Mouse (Mus musculus) cerebellum, adult 9-11 months (tissue): ENCODE measurements around the gene Stip1.
"Not testable (repeated sequence)": the region's sequence is repeated elsewhere in the genome, so short reads cannot be mapped to it uniquely, and the experiment has no call there.

Experiments used
- DNase-seq: peaks from one replicate; pipeline ENCODE4 v3.0.0; 2022

The Stip1 gene

GRCm38 (mm10) chr19:7039841-7040636 lies at the start of gene Stip1:
Gene Stip1, minus strand, starts transcription at chr19:7039967.
- peak; percentile 100 for DNase-seq

DNA sequence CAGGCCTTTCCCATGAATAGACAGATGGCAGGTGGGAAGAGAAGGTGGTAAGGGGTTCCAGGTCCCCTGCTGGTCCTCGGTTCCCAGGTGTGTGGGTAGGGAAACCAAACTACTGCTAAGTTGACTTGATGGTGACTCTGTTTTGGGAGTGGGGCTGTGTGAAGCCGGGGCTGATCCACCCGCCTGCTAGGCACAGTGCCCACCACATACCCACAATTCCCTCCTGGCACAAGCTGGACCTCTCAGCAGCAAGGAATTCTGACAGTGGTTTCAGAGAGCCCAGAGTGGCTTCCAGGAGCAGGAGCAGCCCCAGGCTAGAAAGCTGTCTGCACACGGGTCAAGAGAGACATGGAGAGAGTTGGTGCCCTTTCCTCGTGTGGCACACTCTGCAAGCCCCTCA lies 49.3 kb upstream of the Stip1 start:
- no peak for DNase-seq

- no peak for DNase-seq
These were observed 48.8 kb upstream of the Stip1 start for GRCm38 (mm10) chr19:7088558-7088957.

GRCm38 (mm10) chr19:7084734-7085133 lies 45.0 kb upstream of the Stip1 start:
- no peak for DNase-seq

DNA sequence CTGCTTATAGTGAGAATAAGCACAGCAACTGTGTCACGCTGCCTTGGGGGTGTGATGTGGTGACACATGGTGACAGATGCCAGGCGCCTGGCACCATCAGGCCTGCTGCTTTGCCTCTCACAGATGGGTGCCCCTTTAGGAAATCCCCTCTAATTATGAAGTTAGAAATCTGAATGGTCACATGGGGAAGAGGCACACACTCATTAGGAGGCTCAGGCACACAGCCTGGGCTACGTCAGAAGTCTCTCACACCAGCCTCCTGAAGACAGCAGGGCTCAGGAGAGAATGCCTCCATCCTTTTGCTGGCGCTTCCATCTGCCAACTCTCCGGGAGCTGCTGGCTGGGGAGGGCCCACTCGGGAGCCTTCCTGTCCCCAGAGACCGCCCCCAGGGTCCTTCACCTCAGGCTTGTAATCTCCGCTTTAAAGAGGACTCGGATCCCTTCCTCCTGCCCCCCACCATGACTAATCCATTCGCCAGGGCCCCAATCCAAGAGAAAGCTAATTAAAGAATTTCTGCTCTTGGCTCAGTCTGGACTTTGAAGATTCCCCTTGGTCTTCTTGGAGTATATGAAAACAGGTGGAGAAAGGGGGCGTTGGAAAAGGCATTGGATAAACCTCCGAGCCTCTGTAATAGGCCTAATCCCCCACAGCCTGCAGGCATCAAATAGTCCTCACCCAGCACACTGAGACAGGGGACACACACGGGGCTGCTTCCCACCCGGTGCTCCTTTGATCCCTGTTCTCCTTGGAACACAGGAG lies 43.4 kb upstream of the Stip1 start:
- DNase-seq, result peak; percentile 39

GRCm38 (mm10) chr19:7081516-7082266 lies 41.9 kb upstream of the Stip1 start:
- DNase-seq, result no peak

- no peak for DNase-seq
These were observed 38.5 kb upstream of the Stip1 start for GRCm38 (mm10) chr19:7078271-7078670.

DNA sequence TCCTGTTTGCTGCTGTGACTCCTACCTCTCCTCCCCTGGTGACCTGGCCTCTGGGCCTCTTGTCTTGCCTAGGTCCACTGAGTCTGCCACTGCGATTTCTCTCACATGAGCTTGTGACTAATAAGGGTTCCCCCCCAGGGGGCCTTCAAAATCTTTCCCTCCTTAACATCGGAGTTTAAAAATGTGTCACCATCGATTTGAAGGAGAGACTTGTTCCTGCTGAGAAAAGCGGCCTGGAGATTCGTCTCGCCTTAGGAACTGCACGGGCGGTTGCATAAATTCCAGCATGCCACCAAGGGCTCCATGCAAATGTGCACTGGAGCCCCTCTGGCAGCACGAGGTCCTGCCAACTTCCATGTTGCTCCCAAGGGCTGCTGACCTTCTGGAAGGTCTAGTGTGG lies 37.9 kb upstream of the Stip1 start:
- DNase-seq, result no peak

DNA sequence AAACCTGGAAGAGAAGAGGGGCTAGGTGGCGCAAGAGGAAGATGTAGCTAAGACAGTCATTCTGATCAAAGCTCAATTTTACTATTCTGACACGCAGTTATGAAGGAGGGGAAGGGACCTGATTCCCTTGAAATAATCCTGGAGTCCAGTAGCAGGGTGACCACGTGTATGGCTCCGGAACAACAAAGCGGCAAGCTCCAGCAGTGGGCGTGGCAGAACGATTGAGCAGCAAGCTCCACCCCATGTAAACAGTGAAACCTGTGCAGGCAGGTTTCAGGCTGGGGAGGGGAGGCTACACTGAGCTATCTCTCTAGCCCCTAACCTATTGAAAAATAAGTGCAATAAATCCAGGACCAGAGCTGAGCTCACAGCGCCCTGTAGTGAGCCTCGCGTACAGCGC lies 35.6 kb upstream of the Stip1 start:
- DNase-seq, result not testable (repeated sequence)

DNA sequence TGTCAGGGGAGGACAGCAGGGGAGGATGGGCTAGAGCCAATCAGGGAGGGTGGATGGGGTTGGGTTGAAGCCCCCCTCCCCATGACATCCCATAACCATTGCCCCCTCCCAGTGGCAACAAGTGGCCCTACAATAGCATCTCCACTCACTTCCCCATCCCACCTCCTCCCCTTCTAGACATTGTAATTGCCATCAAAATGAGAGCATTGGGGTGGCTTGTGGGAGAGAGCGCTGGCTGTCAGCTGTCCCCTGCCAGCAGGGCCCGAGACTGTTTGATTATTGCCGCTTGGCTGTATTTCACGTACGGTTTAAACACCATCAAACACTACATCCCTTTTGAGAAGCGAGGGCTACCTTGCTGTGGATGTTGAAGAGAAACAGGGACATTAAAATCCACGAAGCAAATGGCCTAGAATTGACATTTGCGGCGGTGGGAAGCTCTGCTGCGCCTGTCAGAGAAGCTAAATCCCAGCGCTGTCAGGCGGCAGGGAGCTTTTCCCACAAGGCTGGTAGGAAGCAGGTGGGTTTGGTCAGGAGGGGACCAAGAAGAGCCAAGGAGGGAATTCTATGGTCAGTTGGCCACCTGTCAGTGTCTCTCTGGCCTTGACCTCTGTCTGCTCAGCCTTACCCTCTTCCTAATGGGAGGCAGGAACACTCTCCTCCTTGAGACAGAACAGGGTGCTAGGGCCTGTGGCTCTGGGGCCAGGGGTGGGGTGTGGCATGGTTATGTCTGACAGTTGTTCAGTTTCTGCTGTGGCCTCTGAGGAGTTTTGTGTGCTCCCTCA lies 34.4 kb upstream of the Stip1 start:
- no peak for DNase-seq

- DNase-seq, result no peak
These were observed 32.5 kb upstream of the Stip1 start for GRCm38 (mm10) chr19:7072221-7072620.

GRCm38 (mm10) chr19:7070775-7071174 lies 31.0 kb upstream of the Stip1 start:
- DNase-seq, result no peak

- no peak for DNase-seq
These were observed 30.3 kb upstream of the Stip1 start for GRCm38 (mm10) chr19:7069781-7070763.

- peak; percentile 49 for DNase-seq
These were observed 29.1 kb upstream of the Stip1 start for GRCm38 (mm10) chr19:7068661-7069531.

DNA sequence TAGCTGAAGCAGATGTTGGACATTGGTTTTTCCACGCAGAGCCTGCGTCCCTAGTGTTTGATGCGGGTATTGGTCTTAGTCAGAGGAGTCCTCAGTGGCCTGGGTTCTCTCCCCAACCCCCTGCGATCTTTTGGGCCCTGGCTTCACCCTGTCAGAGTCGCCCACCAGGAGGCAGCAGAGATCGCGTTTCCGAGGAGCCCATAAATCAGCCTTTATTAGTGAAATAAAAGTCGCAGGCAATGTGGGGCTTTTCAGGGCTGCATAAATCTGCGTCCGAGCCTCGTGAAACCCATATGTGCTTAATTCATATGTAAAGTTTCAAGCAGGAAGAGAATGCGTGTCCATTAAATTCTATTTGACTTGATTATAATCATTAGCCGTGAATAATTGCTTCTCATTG lies 28.4 kb upstream of the Stip1 start:
- DNase-seq, result peak; percentile 76

GRCm38 (mm10) chr19:7067344-7068050 lies 27.7 kb upstream of the Stip1 start:
- no peak for DNase-seq

DNA sequence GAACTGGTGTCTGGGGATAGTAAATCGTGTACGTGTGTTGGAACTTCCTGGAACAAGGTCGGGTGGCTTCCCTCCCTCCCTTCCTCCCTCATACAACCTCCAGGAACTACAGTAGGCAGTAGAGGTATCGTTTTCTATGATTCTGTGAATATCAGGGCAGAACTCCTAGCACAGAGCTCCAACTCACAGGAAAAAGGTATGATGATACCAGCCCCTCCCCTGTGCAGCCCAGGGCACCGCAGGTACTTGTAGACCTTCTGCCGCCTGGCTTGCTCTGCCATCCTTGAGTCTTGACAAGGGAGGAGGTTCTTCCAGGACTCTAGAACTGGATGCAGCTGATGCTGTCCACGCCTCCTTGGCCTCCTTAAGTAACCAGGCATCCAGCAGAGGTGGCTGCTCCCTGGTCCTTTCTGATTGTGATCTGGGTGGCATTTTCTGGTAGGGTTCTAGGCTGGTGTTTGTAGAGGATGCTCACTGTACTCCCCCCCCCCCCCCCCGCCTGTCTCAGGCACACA lies 27.1 kb upstream of the Stip1 start:
- no peak for DNase-seq

DNA sequence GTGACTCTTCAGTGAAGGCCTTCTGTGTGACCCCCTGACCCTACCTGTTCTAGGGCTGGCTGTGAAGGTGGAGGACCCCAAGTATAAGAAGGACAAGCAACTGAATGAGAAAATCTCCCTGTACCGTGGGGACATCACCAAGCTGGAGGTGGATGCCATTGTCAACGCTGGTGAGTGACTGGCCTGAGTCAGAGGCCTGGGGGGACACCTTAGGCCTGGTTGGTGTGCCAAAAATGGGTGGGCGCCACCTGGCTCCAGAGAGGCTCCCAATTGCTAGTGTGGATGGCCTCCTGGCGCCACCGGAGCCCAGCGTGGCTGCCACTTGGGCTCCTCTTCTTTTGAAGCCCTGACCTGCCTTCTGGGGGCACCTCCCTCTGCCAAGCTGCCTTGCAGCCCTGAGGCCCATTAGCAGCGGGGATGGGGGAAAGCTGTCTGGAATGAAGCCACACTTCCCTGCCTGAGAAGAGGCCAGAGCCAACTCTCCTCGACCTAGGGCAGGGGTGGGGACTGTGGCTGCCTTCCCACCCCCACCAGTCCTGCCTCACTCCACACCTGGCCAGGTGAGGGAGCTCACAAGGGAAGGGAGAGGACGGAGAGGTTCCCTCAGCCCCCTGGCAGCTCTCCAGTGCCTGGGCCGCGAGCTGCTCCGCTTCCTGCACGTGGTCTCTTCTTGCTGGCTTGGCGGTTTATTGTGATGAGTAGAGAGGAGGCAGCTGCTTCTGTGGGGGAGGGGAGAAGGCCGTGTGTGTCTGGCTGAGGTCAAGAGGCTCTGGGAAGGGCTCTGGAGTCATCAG lies 26.5 kb upstream of the Stip1 start:
- DNase-seq, result peak; percentile 60

DNA sequence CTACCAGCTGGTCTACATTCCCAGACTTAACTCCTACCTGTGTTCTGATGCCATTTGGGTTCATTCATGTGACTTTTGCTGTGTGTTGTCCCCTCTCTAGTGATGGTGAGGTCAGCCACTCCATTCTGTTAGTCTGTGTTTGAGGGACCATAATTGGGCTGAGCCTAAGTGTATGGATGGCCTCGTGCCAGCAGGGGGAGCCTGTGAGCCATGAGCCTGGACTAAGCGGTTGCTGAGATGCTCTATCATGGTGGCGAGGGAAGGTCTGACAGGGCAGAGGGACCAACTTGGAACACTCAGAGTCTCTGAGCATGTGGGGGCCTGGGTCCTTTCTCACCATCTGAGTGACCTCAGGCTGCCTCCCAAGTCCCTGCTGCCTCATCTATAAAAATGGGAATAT lies 24.8 kb upstream of the Stip1 start:
- peak; percentile 82 for DNase-seq
